Mouse (Mus musculus) lung, adult 2 months (tissue): ENCODE results near the gene Cbx5. TPM values are rescaled to one million over a fixed set of nuclear protein-coding genes. Genes with fewer than 3 reads are reported as not detected.

Source experiments
- DNase-seq: peaks from one replicate; pipeline ENCODE4 v3.0.0; 2022
- H3K4me1 ChIP-seq: fragments of 200-500 bp; 2 replicates; pipeline ENCODE4 v1.6.1; 2011; ENCODE audit warnings: low read length; ENCODE audit not compliant: control insufficient read depth, insufficient read depth
- H3K4me3 ChIP-seq: fragments of 200-500 bp; replicated peaks from 2 replicates; pipeline ENCODE3; 2011; ENCODE audit warnings: low read depth, mild to moderate bottlenecking, control low read depth, low read length; ENCODE audit errors: extremely low read depth
- CTCF ChIP-seq: fragments of 200-500 bp; IDR thresholded peaks from 2 replicates; pipeline ENCODE4 v1.5.1; 2011; ENCODE audit warnings: mild to moderate bottlenecking, low read length, control low read depth; ENCODE audit not compliant: insufficient read depth
- POLR2A ChIP-seq: fragments of 200-500 bp; IDR thresholded peaks from 2 replicates; pipeline ENCODE4 v1.6.1; 2011; ENCODE audit warnings: low read depth, mild to moderate bottlenecking, control low read depth, low read length, borderline replicate concordance; ENCODE audit errors: extremely low read depth
- WGBS: fragments of 180-500 bp; shearing (Covaris S2); methylation state at CpG from one replicate; pipeline ENCODE4 v1.1.7; 2018; 5-methylcytosine and 5-hydroxymethylcytosine counted together
- polyA plus RNA-seq: library from polyadenylated mRNA; depleted of rRNA; stranded (reverse); fragments of >200 nt; gene quantifications from 2 replicates; pipeline ENCODE4 v1.2.3, GENCODE M21; 2012

The Cbx5 gene
- polyA plus RNA-seq, 1 experiment, result 20.0 TPM

DNA sequence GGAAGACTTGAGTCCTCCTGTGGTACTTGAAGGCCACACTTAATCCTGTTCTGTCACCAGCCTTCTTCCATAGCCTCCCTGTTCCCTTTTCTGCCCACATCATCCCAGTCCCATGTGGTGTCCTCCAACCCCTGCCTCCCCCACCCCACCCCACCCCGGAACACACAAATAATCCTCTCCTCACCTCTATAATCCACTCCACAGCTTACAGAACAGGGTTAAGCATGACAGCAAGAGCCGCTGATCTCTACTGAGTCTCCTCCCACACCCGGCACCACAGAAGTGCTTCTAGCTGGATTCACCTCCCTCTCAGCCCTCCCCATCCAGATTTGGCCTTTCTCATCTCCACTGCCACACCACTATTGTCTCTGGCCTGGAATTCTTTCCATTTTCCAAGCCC, 71.8 kb downstream of the Cbx5 start:
- no peak for TF ChIP-seq CTCF
- TF ChIP-seq POLR2A, result no peak
- no peak for DNase-seq
- WGBS, result 49% methylated on average over 3 of the region's 3 CpGs
- no peak overlapping the region for H3K4me3 ChIP-seq
- peaks cover 6% of the 10 kb centered on the region for H3K4me1 ChIP-seq

DNA sequence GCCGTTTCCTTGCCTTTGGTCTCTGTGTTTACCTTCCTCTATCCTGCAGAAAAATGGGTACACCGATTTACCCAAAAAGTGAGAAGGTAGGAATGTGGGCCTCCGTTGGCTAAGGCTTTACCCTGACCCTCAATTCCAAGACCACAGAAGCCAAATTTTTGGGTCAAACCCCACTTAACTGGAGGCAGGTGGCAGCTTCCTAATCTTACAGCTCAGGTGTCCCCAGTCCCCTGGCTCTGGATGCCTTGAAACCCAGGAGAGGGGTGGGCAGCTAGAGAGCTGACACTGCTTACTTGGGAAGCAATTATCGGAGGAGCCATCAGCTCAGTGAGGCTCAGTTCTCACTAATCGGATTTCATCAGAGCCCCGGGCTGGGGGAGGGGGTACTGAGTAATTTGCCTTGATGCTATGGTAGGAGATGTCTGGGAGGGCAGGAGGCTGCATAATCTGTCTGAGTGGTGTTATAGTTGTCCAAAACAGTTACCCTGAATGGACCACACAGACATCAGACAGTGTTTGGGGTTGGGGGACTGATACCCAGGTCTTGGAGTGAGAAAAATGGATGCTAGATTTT, 72.5 kb downstream of the Cbx5 start, which contains the start of gene Smug1:
Gene Smug1 (minus strand): TSS at position 51 of the 574 bp plus-strand sequence.
- no peak within 1 kb of the TSS for H3K4me3 ChIP-seq
- TF ChIP-seq CTCF, result no peak
- no peak for TF ChIP-seq POLR2A
- peaks cover 6% of the 10 kb centered on the region for H3K4me1 ChIP-seq
- DNase-seq, result no peak
- WGBS, result 58% methylated on average over 6 of the region's 6 CpGs

DNA sequence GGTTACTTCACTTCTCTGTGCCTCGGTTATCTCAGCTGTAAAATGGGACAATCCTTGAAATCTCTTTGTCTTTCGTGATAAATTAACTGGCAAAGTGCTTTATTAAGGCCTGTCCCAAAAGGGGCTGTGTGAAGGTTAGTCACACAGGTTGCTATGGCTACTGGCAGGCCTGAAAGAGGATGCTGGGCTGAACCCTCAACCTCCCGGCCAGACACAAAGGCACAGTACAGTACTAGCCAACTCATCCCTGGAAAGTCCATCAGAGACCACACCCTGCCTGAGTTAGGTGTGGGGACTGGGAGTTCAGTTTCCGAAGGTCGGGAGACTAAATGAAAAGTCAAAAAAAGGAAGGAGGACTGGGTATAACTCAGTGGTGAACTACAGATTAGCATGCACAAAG, 73.7 kb downstream of the Cbx5 start:
- H3K4me3 ChIP-seq, result no peak overlapping the region
- WGBS, result 44% methylated on average over 5 of the region's 5 CpGs
- peaks cover 6% of the 10 kb centered on the region for H3K4me1 ChIP-seq
- no peak for DNase-seq
- TF ChIP-seq POLR2A (no peak), CTCF (no peak)

DNA sequence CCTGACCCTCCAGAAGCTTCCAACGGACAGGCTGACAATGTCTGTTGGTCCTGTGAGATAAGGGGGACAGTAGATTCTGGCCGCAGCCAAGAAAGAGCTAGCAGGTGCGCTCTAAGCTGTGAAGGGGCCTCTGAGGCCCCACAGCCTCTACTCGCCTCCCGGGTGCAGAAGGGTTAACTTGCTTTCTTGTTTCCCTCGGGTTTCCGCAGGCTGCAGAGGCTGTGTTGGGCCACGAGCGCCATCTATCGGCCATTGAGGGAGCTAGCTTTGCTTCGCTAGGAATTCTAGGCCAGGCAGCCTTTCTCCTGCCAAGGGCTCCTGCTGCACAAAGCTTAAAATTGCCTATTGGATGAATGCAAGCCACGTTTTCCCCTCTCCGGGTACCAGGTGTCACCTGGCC, 74.2 kb downstream of the Cbx5 start:
- under 1% methylated on average over 13 of the region's 13 CpGs for WGBS
- no peak overlapping the region for H3K4me3 ChIP-seq
- DNase-seq, result peak; percentile 79
- peaks cover 6% of the 10 kb centered on the region for H3K4me1 ChIP-seq
- TF ChIP-seq CTCF, result peak; percentile 80
- no peak for TF ChIP-seq POLR2A

DNA sequence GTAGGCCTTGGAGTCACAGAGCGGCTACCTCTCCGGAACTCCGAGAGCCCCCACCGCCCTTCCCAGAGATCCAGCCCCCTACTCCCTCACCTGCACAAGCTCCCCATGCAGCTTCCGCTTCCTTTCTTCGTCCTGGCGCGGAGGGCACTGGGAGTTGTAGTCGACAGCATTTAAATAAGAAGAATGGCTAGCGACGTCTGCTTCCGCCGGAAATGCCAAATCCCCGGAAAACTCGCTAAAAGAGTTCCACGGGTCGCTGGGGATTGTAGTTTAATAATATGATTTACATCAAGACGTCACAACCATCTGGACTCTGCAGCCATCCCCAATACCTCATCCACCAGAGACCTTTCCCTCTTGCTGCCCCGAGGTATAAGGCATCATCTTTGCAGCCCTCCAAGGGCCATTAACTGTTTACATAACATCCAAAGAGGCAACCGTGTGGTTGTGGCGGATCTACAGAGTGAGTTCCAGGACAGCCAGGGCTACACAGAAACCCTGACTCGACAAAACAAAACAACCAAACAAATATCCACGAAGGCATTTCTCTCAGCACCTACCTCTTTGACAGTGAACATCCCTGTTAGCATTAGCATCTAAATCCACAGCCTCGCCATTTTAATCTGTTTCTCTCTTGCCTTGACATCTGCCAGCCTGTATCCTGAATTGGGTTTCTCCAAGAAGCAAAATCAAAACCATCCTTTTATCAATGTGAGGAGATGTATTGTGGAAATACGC, 76.3 kb downstream of the Cbx5 start:
- 9% methylated on average over 25 of the region's 25 CpGs for WGBS
- peak overlapping the region; percentile 82 for H3K4me3 ChIP-seq
- no peak for TF ChIP-seq CTCF
- TF ChIP-seq POLR2A, result peak; percentile 68; the same call in 1 of the 2 replicates
- no peaks in the 10 kb centered on the region; the same call in 1 of the 2 replicates for H3K4me1 ChIP-seq
- peak; percentile 81 for DNase-seq

DNA sequence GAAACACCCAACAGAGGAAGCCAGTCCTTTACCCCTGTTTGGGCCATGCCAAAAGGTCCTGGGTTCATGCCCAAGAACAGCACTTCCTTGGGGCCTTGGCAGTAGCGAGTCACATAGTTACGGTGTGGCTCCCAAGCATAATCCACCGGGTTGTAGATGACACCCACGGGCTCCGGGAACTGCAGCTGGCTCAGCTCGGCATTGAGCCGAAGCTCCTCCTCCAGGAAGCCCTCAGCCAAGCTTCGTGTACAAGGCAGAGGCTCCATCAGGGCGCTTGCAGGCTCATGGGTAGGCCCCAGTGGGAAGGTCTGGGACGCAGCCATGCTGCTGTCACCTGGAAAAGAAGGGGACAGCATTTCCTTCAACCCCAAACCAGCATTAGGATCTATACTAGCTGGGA, 82.0 kb downstream of the Cbx5 start:
- no peak overlapping the region for H3K4me3 ChIP-seq
- TF ChIP-seq POLR2A (no peak), CTCF (no peak)
- 76% methylated on average over 10 of the region's 10 CpGs for WGBS
- DNase-seq, result no peak
- no peaks in the 10 kb centered on the region; the same call in 1 of the 2 replicates for H3K4me1 ChIP-seq

DNA sequence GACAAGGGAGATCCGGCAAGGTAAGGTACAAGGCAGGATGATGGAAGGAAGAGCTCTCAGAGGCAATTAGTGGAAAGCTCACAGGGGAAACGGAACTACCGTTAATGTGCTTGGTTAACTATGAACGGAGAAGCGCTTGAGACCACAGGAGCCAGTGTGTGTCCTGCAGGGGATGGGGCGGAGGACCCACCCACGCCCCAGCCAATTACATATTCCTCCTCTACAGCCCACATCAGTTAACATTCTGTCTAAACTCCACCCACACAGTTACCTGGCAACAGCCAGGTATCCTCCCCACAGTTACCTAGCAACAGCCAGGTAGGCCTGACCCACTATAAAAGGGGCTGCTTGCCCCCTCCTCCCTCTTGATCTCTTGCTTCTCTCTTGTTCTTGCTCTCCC, 82.7 kb downstream of the Cbx5 start:
- Histone ChIP-seq H3K4me1 (no peaks in the 10 kb centered on the region), H3K4me3 (no peak overlapping the region)
- TF ChIP-seq CTCF (no peak), POLR2A (no peak)
- WGBS, result 76% methylated on average over 7 of the region's 7 CpGs
- DNase-seq, result no peak

DNA sequence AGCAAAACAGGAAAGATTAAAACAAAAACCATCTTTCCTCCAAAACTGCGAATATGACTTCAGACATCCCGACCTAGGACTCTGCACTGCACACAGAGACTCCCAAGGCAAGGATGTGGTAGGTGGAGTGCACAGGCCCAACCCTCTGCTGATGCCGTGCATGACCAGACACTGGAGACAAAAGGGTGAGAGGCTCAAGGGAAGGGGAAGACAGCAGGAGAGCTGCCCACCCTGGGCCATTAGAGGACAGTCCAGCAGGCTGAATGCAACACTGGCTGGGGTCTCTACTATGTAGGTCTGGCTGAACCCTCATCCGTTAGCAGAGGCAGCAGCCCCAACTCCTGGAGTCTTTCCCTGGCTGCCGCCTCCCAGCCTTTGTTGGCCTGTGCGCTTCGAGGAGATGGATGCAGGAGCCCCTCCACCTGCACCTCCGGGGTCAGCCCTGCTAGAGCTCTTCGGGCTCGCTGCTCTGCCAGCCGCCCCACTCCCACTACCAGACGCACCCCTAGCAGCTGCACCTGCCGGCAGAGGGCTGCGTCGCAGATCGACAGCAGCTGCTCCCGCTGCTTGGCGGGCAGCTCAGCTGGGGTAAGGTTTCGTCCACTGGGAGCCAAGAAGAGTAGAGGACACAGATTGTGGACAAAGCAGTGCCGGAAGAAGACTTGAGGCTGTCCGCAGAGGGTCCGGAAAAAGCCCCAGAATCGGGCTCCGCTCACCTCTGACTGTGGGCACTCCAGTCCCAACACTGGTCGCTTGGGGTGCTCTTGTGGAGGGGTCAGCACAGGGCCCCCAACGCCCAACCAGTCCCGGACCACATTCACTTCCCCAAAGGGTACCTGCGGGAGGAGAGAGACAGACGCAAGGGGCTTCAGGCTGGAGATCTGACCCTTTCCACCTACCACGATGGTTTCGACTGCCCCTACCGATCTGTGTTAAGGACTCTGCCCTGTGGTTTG, 84.0 kb downstream of the Cbx5 start:
- Histone ChIP-seq H3K4me3 (no peak overlapping the region), H3K4me1 (no peaks in the 10 kb centered on the region)
- TF ChIP-seq POLR2A, result no peak
- no peak for TF ChIP-seq CTCF
- 68% methylated on average over 32 of the region's 32 CpGs for WGBS
- no peak for DNase-seq

DNA sequence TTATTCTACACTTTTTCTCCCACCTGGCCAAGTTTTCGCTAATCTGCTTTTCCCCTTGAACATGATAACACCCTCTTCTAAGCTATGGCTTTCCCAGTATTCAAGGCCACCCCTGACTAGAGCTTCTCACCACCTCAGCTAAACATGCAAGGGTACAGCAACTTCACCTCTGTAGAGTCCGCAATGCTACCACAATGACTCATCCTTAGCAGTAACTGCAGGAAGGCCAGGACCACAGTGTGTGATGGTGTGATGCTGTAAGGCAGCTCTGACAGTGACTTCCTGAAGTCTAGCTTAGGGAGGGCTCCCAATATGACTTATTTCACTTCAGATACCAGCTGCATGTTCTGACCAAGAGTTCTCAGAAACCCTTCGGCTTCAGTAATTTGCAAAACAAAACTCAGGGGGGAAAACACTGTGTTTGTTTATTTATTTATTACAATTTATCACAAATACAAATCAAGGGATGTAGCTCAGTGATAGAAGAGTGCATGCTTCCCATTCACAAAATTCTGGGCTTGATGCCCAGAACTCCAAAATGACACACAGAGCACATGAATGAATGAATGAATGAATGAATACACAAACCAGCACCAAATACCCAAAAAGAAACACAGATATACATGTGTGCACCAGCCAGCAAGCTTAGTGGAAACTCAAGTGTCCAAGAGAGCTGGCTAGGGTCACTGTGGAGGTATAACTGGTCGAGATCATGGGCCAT, 86.6 kb downstream of the Cbx5 start:
- 78% methylated on average over 4 of the region's 4 CpGs for WGBS
- DNase-seq, result no peak
- Histone ChIP-seq H3K4me3 (no peak overlapping the region), H3K4me1 (no peaks in the 10 kb centered on the region)
- TF ChIP-seq POLR2A (no peak), CTCF (no peak)
